Mouse (Mus musculus) limb, embryonic 14.5 days (tissue): ENCODE data around the gene Ndufs2. TPM values are rescaled to one million over a fixed set of nuclear protein-coding genes. Genes with fewer than 3 reads are reported as not detected.

ENCODE experiments used
- ATAC-seq: fragments of 200-750 bp; cut with Nextera tagmentation; 2 replicates; pipeline ENCODE4 v1.8.0; 2017; ENCODE audit warnings: low read depth, moderate number of reproducible peaks, moderate TSS enrichment; ENCODE audit not compliant: low FRiP score
- DNase-seq: peaks from one replicate; pipeline ENCODE4 v3.0.0-alpha.2; 2015; ENCODE audit warnings: low spot score
- H3K27ac ChIP-seq: fragments of 300-500 bp; sonication (generic); replicated peaks from 2 replicates; pipeline ENCODE4 v1.5.1; 2014; ENCODE audit warnings: low read depth, mild to moderate bottlenecking, low read length, moderate library complexity, mixed read lengths
- H3K27me3 ChIP-seq: fragments of 300-500 bp; sonication (generic); 2 replicates; pipeline ENCODE4 v1.6.1; 2014; ENCODE audit warnings: low read length, mixed read lengths; ENCODE audit not compliant: control insufficient read depth, insufficient read depth
- H3K36me3 ChIP-seq: fragments of 300-500 bp; sonication (generic); 2 replicates; pipeline ENCODE4 v1.6.1; 2014; ENCODE audit warnings: mild to moderate bottlenecking, low read length, moderate library complexity, mixed read lengths; ENCODE audit not compliant: control insufficient read depth, insufficient read depth
- H3K4me1 ChIP-seq: fragments of 300-500 bp; sonication (generic); 2 replicates; pipeline ENCODE4 v1.6.1; 2014; ENCODE audit warnings: antibody characterized with exemption, low read length, mixed read lengths; ENCODE audit not compliant: control insufficient read depth, insufficient read depth
- H3K4me2 ChIP-seq: fragments of 300-500 bp; sonication (generic); replicated peaks from 2 replicates; pipeline ENCODE4 v1.6.1; 2014; ENCODE audit warnings: low read depth, mild to moderate bottlenecking, low read length, moderate library complexity; ENCODE audit not compliant: severe bottlenecking
- H3K4me3 ChIP-seq: fragments of 300-500 bp; sonication (generic); replicated peaks from 2 replicates; pipeline ENCODE4 v1.5.1; 2014; ENCODE audit warnings: low read length
- H3K9ac ChIP-seq: fragments of 300-500 bp; sonication (generic); 2 replicates; pipeline ENCODE4 v1.6.1; 2014; ENCODE audit warnings: mild to moderate bottlenecking, low read depth, low read length, moderate library complexity; ENCODE audit not compliant: severe bottlenecking
- H3K9me3 ChIP-seq: fragments of 300-500 bp; sonication (generic); 2 replicates; pipeline ENCODE4 v1.6.1; 2016; ENCODE audit warnings: low read length; ENCODE audit not compliant: control insufficient read depth
- POLR2A ChIP-seq: fragments of 200-500 bp; IDR thresholded peaks from 2 replicates; pipeline ENCODE4 v1.8.0; 2012; ENCODE audit warnings: inconsistent platforms, mild to moderate bottlenecking, moderate library complexity, borderline replicate concordance; ENCODE audit not compliant: insufficient read depth, insufficient read length; ENCODE audit errors: extremely low read depth
- WGBS: fragments of 180-500 bp; shearing (Covaris S2); extraction: QIAGEN DNeasy Blood & Tissue Kit; methylation state at CpG from one replicate; pipeline ENCODE4 v1.1.7; 2014; 5-methylcytosine and 5-hydroxymethylcytosine counted together
- polyA plus RNA-seq, 2 experiments: library from polyadenylated mRNA; depleted of rRNA in 1 of 2; stranded (reverse) in 1 of 2; unstranded in 1 of 2; fragments of >200 nt; fragmentation: Nextera tagmentation in 1 of 2; extraction: Ambion mirVana in 1 of 2; gene quantifications; 2 replicates each; pipeline versions ENCODE4 v1.2.1 to v1.2.3; 2012 to 2014

The Ndufs2 gene
- polyA plus RNA-seq, 2 experiments = 151 to 216 TPM

DNA sequence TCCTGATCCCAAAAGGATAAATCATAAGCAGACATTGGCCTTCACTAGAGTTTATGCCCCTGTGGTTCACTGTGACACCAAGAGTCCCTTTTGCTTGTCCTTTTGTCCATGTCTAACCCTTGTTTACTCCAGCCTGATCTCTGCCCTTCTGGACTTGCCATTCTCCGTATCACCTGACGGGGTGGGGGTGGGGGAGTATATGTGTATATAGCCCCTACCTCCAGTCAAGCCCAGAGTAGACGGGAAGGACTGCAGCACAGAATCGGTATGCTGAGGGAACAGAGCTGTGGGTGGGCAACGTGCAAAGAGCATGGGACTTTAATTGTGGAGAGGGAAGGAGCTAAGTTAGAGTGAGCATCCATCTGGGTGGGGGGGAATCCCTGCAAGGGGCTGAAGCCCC is 26.3 kb downstream of the Ndufs2 start, which contains the start of gene Apoa2:
TSS of gene Apoa2 (plus strand) at position 198 of the 400 bp plus-strand sequence.
- DNase-seq = no peak
- H3K27me3 ChIP-seq = no peaks in the 10 kb centered on the region
- no peak within 1 kb of the TSS for H3K27ac ChIP-seq
- H3K4me3 ChIP-seq = no peak within 1 kb of the TSS
- peaks cover 4% of the 10 kb centered on the region for H3K36me3 ChIP-seq
- no peak within 1 kb of the TSS for H3K9ac ChIP-seq
- WGBS = 77% methylated on average over 5 of the region's 5 CpGs
- H3K9me3 ChIP-seq = no peaks in the 10 kb centered on the region
- ATAC-seq = no peak
- no peak for TF ChIP-seq POLR2A
- peaks cover 8% of the 10 kb centered on the region for H3K4me1 ChIP-seq
- no peak within 1 kb of the TSS for H3K4me2 ChIP-seq

DNA sequence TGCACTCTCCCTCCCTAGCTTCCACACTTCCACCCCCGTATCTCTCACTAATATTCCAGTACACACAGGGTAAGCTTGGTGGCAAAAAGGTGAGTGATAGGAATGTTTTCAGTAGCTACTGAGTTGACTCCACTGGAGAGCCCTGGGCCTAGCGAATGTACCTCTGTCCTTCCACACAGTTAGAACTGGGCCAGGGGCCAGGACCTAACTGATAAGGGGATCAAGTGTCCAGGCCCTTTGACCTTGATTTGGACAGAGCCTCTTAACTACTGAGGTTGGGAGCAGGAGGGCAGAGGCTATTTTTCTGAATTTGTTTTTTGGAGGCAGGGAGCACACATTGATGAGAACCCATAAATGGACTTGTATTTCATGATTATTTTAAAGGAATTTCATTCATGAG is 27.4 kb downstream of the Ndufs2 start:
- Histone ChIP-seq H3K4me1 (peaks cover 8% of the 10 kb centered on the region), H3K36me3 (peaks cover 14% of the 10 kb centered on the region), H3K27ac (no peak overlapping the region), H3K4me2 (no peak overlapping the region), H3K9ac (no peak overlapping the region), H3K4me3 (no peak overlapping the region), H3K9me3 (no peaks in the 10 kb centered on the region), H3K27me3 (no peaks in the 10 kb centered on the region)
- no peak for ATAC-seq
- WGBS = 77% methylated on average over 2 of the region's 2 CpGs
- DNase-seq = no peak
- TF ChIP-seq POLR2A = no peak

DNA sequence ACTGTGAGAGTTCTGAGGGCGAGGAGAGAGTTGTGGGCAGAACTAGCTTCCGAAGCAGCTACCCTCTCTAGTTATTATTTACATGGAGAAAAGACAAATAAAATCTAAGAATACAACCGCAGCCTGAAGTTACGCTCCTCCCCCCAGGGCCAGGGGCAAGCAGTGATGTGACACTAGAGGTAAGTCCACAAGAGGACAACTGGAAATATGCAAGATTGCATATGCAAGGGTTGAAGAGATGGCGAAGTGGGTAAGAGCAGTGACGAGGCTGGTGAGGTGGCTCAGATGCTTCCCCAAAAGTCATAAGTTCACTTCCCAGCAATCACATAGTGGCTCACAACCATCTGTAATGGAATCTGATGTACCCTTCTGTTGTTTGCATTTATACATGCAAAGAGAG is 28.0 kb downstream of the Ndufs2 start:
- Histone ChIP-seq H3K36me3 (peaks cover 16% of the 10 kb centered on the region), H3K27ac (peak overlapping the region; percentile 83), H3K9ac (no peak overlapping the region), H3K9me3 (no peaks in the 10 kb centered on the region), H3K4me2 (peak overlapping the region; percentile 36), H3K4me1 (peaks cover 8% of the 10 kb centered on the region), H3K27me3 (no peaks in the 10 kb centered on the region), H3K4me3 (peak overlapping the region; percentile 31)
- TF ChIP-seq POLR2A = no peak
- no peak for DNase-seq
- no peak for ATAC-seq
- WGBS = 88% methylated on average over 6 of the region's 6 CpGs

DNA sequence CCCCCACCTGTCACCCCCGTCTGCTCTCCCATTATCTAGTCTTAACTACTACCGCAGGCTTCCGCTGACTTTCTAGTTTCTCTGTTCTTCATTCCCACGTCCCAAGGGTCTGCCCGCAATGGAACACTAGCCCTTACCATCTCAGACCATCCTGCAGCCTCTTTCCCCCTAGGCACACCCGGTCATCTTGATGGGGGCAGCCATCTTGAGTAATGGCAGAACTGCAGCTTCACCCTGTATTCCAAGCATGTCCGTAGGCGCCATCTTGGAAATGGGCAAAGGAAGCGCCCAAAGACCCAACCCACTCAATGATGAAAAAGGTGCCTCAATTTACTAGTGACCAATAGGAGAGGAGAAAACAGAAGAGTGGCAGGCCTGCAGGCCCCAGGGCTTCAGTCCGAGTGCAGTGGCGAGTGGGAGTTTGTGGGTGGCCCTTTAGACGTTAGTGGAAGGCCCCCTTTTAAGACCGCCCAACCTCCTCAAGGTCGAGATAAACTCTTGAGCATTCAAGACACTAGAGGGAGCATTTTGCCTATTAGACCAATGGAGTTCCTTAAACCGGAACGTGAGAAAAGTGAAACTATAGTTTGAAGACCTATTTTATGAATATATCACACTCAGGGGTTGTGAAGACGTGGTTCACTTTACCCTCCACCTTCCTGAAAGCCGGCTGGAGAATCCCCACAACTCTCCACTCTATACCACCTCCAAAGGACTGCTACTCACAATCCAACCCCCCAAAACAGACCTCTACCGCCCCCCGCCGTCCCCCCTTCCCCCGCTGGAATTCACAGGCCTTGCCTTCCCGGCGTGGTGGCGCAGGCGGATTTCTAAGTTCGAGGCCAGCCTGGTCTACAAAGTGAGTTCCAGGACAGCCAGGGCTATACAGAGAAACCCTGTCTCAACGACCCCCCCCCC is 28.7 kb downstream of the Ndufs2 start, which contains the start of gene Tomm40l:
TSS of gene Tomm40l (minus strand) at position 277 of the 918 bp plus-strand sequence.
- peak; percentile 23; the same call in 1 of the 2 replicates for TF ChIP-seq POLR2A
- Histone ChIP-seq H3K9ac (peak within 1 kb of the TSS; percentile 58), H3K4me2 (peak within 1 kb of the TSS; percentile 92), H3K27ac (peak within 1 kb of the TSS; percentile 83), H3K36me3 (peaks cover 16% of the 10 kb centered on the region), H3K9me3 (no peaks in the 10 kb centered on the region), H3K4me3 (peak within 1 kb of the TSS; percentile 57), H3K4me1 (peaks cover 8% of the 10 kb centered on the region), H3K27me3 (no peaks in the 10 kb centered on the region)
- DNase-seq (peak; percentile 100), ATAC-seq (peak; percentile 99)
- 2% methylated on average over 28 of the region's 28 CpGs for WGBS

DNA sequence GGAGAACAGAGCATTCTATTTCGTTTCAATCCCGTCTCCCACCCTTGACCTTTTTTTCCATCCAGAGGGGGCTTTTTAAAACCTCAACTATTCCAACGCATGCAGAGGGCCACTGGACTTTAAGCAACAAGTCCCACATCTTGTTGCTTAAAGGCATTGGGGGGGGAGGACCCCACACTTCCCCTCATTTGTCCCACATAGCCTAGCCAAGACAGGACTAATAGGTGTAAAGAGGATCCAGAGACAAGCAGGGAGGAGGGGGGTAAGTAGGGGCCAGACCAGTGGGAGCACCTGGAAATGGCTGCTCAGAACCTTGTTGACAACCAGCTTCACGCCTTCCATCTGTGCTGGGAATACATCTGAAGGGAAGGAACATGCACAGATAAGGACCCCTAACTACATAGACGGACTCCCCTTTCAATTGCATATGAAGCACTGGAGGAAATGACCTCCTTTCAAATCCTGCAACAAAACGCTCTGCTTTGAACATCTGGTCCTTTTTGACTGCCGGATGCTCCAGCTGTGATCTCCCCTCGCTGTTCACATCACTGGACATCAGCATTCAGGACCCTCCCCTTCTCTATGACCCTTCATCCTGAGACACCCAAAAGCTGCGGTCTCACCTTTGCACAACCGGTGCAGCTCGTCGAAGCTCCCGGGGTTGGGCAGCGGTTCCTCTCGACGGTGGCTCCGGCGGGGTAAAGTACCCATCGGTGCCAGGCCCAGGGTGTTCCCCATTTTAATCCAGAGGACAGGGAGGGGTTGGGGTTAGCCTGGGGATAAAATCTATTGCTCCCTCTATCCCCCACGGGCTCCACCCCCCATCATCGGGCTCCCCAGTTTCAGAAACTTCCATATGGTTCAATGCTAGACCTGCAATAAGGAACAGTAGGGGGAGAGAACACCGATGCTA is 29.7 kb downstream of the Ndufs2 start:
- H3K36me3 ChIP-seq = peaks cover 16% of the 10 kb centered on the region
- 5% methylated on average over 22 of the region's 22 CpGs for WGBS
- no peaks in the 10 kb centered on the region for H3K9me3 ChIP-seq
- H3K9ac ChIP-seq = peak overlapping the region; percentile 58
- H3K27ac ChIP-seq = no peak overlapping the region
- H3K4me3 ChIP-seq = peak overlapping the region; percentile 57
- no peaks in the 10 kb centered on the region for H3K27me3 ChIP-seq
- TF ChIP-seq POLR2A = no peak
- H3K4me2 ChIP-seq = peak overlapping the region; percentile 92
- no peak for ATAC-seq
- DNase-seq = no peak
- peaks cover 8% of the 10 kb centered on the region for H3K4me1 ChIP-seq
